Comparison of ENCODE assay signal across 27 mouse cellular contexts in genomic region chr2:35718003-35718500, GRCm38 (mm10).
DNase-seq lines count a peak whose midpoint lies in the region; ATAC-seq and TF ChIP-seq lines count a peak whose summit lies in the region.
"Had no signal": no experiment of that assay in that cellular context is flagged by ENCODE, and none has a peak within 500 bp of the region (broad histone marks: within the 10 kb centered on the region; RNA-seq: fewer than 3 reads in every experiment).

No protein-coding gene starts in this region.

- no peak overlapping the region for H3K9ac ChIP-seq in liver, adult 2 months (ENCODE audit: low read depth, low read length)
- no peak overlapping the region for H3K9ac ChIP-seq in liver, embryonic 11.5 days (ENCODE audit: low read depth, low read length)
- H3K9ac ChIP-seq: hindbrain, embryonic 12.5 days; limb, embryonic 13.5 days; lung, embryonic 14.5 days; midbrain, embryonic 13.5 days; neural tube, embryonic 13.5 days; stomach, embryonic 15.5 days had no signal

- DNase-seq in gastrocnemius, adult 2 months, result no peak
- DNase-seq in gastrocnemius, postnatal 4 days (ENCODE audit: low spot score in 2 of 2), result no peak
- DNase-seq in liver, adult 2 months (ENCODE audit: extremely low read depth, low read depth, low spot score), result peak; percentile 25
- no peak for DNase-seq in liver, embryonic 11.5 days (ENCODE audit: low spot score)
- DNase-seq in cerebellum, adult 11-12 months, result no peak
- DNase-seq: cerebellum, postnatal 14 days; gastrocnemius, postnatal 14 days; heart, postnatal 10 days; kidney, adult 8-10 months; kidney, postnatal 36 days; lung, embryonic 14.5 days; lung, postnatal 4 days; right cerebral cortex, adult 18-20 months; thymus, adult 18-20 months; thymus, postnatal 4 days had no signal

- no peaks in the 10 kb centered on the region for H3K9me3 ChIP-seq in liver, embryonic 11.5 days (ENCODE audit: control insufficient read depth, low read length)
- H3K9me3 ChIP-seq: embryonic facial prominence, embryonic 13.5 days; heart, embryonic 10.5 days; hindbrain, embryonic 12.5 days; limb, embryonic 13.5 days; midbrain, embryonic 13.5 days; neural tube, embryonic 13.5 days; stomach, embryonic 15.5 days had no signal

- no peak overlapping the region for H3K4me3 ChIP-seq in gastrocnemius, adult 2 months
- no peak overlapping the region for H3K4me3 ChIP-seq in liver, adult 2 months (ENCODE audit: insufficient read depth, low read depth, low read length)
- H3K4me3 ChIP-seq in liver, embryonic 11.5 days (ENCODE audit: low read depth, low read length), result no peak overlapping the region
- H3K4me3 ChIP-seq in bone marrow, adult 2 months (replicated peaks; ENCODE audit: control insufficient read depth, low read depth, low read length), result no peak overlapping the region
- H3K4me3 ChIP-seq: embryonic facial prominence, embryonic 13.5 days; heart, embryonic 10.5 days; hindbrain, embryonic 12.5 days; limb, embryonic 13.5 days; midbrain, embryonic 13.5 days; neural tube, embryonic 13.5 days; stomach, embryonic 15.5 days had no signal

- H3K27me3 ChIP-seq in liver, adult 2 months (ENCODE audit: control insufficient read depth, insufficient read depth, low read length), result no peaks in the 10 kb centered on the region
- H3K27me3 ChIP-seq in liver, embryonic 11.5 days (replicated peaks; ENCODE audit: control insufficient read depth, insufficient read depth, low read length), result no peaks in the 10 kb centered on the region
- H3K27me3 ChIP-seq: CH12.LX; embryonic facial prominence, embryonic 13.5 days; hindbrain, embryonic 12.5 days; limb, embryonic 13.5 days; midbrain, embryonic 13.5 days; neural tube, embryonic 13.5 days; stomach, embryonic 15.5 days had no signal

- H3K79me2 ChIP-seq in liver, adult 2 months (ENCODE audit: control insufficient read depth, insufficient read depth, low read length), result 0 out of 2 replicates have a peak, but pooled peaks cover 4% of the 10 kb centered on the region

- no peak for ATAC-seq in liver, embryonic 11.5 days (replicated peaks; ENCODE audit: low FRiP score)
- ATAC-seq in megakaryocyte, adult 5-6 weeks (ENCODE audit: poor library complexity, severe bottlenecking), result peak; percentile 45; the same call in 1 of the 2 replicates
- ATAC-seq: forebrain, embryonic 16.5 days; inflammation-experienced regulatory T-cells, adult 6 months; midbrain, embryonic 13.5 days had no signal

- intact Hi-C loops in gastrocnemius, adult 2 months (cut with DNase I), result no loop called here

- 73% methylated on average over 5 of the region's 5 CpGs for WGBS in liver, adult 2 months
- WGBS in liver, embryonic 11.5 days, result 79% methylated on average over 5 of the region's 5 CpGs
- 47% methylated on average over 5 of the region's 5 CpGs for WGBS in bone marrow, adult 2 months

- H3K27ac ChIP-seq in gastrocnemius, adult 2 months, result peak overlapping the region; percentile 76
- H3K27ac ChIP-seq in liver, adult 2 months (replicated peaks; ENCODE audit: insufficient read depth, low read depth, low read length), result peak overlapping the region; percentile 32; the same call in 1 of the 2 replicates
- no peak overlapping the region for H3K27ac ChIP-seq in liver, embryonic 11.5 days (ENCODE audit: low read depth, low read length)
- H3K27ac ChIP-seq in bone marrow, adult 2 months (ENCODE audit: control insufficient read depth, insufficient read depth, low read depth, low read length, poor library complexity), result peak overlapping the region; percentile 11
- H3K27ac ChIP-seq: embryonic facial prominence, embryonic 13.5 days; heart, embryonic 10.5 days; hindbrain, embryonic 12.5 days; limb, embryonic 13.5 days; midbrain, embryonic 13.5 days; neural tube, embryonic 13.5 days; stomach, embryonic 15.5 days had no signal

- peaks cover 4% of the 10 kb centered on the region; the same call in 1 of the 2 replicates for H3K36me3 ChIP-seq in liver, adult 2 months (ENCODE audit: control insufficient read depth, insufficient read depth, low read length)
- peaks cover 30% of the 10 kb centered on the region for H3K36me3 ChIP-seq in liver, embryonic 11.5 days (ENCODE audit: control insufficient read depth, insufficient read depth, low read length)

- H3K4me2 ChIP-seq in liver, embryonic 11.5 days, result no peak overlapping the region
- H3K4me2 ChIP-seq: embryonic facial prominence, embryonic 13.5 days; hindbrain, embryonic 12.5 days; limb, embryonic 13.5 days; lung, embryonic 14.5 days; midbrain, embryonic 13.5 days; neural tube, embryonic 13.5 days; stomach, embryonic 15.5 days had no signal

- no peak for TF ChIP-seq CTCF in gastrocnemius, adult 2 months (IDR thresholded peaks at IDR 0.05)
- no peak for TF ChIP-seq CTCF in liver, adult 2 months (IDR thresholded peaks at IDR 0.05; ENCODE audit: low read depth, low read length)
- TF ChIP-seq CTCF in bone marrow, adult 2 months (IDR thresholded peaks at IDR 0.05; ENCODE audit: control insufficient read depth, insufficient read depth, low read length), result no peak

- no peak for TF ChIP-seq POLR2A in liver, adult 2 months (IDR thresholded peaks at IDR 0.05; ENCODE audit: extremely low read depth, insufficient read depth, low read length)
- TF ChIP-seq POLR2A in bone marrow, adult 2 months (IDR thresholded peaks at IDR 0.05; ENCODE audit: borderline replicate concordance, control insufficient read depth, low read depth, low read length), result no peak

- no peaks in the 10 kb centered on the region for H3K4me1 ChIP-seq in liver, adult 2 months (ENCODE audit: control insufficient read depth, insufficient read depth, low read length)
- H3K4me1 ChIP-seq in liver, embryonic 11.5 days (replicated peaks; ENCODE audit: control insufficient read depth, insufficient read depth, low read length), result no peaks in the 10 kb centered on the region
- peaks cover 19% of the 10 kb centered on the region for H3K4me1 ChIP-seq in bone marrow, adult 2 months (ENCODE audit: control insufficient read depth, insufficient read depth, low read length)
